Mouse (Mus musculus): ENCODE results near the gene Gng5. TPM values are rescaled to one million over a fixed set of nuclear protein-coding genes. Genes with fewer than 3 reads are reported as not detected.

The Gng5 gene
- polyA plus RNA-seq (2015; fragmentation: Nextera tagmentation; extraction: Ambion mirVana), result 343 and 414 TPM in 2 replicates

DNA sequence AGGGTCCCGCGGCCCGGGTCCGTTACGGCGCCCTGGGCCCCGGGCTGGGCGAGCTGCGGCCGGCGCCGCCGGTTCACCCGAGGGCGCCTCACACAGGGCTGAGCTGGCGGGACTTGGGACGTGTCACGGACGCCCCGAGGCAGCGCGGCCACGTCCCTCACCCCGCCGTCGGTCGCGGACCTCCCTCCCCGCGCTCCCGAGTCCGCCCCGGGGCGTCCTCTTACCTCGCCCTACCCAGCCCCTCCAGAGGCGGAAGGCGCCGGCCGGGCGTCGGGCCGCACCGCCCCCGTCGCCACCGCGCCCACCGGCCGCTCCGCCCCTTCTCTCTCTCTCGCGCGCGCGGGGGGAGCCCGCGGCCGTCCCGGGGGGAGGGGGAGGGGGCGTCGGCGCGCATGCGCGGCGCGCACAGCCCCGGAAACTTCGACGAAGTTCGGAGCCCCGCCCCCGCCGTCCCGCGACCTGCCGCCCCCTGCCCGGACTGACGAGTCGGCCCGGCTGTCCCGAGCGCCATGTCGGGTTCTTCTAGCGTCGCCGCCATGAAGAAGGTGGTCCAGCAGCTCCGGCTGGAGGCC, at the start of gene Gng5, which contains the start of gene Spata1:
Gene Gng5 (plus strand): TSS at position 377 of the 572 bp plus-strand sequence.
Gene Spata1 (minus strand): TSS at position 323 of the 572 bp plus-strand sequence.

DNA sequence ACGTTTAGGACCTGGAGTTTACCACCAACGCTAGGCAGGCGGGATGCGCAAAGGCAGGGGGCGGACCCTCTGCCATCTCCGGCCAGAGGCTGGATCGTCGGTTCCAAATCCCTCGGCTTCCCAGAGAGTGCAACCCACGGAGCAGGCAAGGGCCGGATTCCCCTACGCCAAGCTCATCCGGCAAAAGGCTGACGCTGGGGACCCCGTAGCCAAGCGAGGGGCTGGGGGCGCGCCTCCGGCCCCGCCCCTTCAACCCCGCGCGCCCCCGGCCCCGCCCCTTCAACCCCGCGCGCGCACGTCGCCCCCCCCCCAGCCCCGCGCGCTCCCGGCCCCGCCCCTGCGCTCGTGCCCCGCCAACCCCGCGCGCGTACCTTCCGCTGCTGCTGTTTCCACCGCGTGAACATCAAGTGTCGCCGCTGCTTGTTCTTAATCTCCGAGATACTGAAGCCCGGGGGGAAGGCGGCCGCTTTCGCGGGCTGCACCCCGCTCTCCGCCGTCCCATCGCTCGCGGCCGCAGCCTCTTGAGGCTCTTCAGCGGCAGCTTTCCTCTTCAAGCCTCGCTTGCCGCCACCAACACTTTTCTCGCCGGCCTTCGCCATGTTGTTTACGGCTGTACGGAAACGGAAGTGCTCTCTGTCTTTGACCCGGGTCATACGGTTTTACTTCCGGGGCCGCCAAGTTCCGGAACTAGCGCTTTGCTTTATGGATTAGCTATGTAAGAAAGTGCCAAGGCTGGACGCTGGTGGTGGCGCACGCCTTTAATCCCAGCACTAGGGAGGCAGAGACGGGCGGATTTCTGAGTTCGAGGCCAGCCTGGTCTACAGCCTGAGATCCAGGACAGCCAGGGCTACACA, 21.4 kb downstream of the Gng5 start, which contains the start of gene Rpf1:
Gene Rpf1 (minus strand): TSS at position 632 of the 854 bp plus-strand sequence.

Other genes with a start within 250 kb of the Gng5 start
- gene Ssx2ip, start 95.2 kb upstream of the Gng5 start, polyA plus RNA-seq (2015; fragmentation: Nextera tagmentation; extraction: Ambion mirVana), result 25.4 and 27.0 TPM in 2 replicates
- 5.9 and 6.0 TPM in 2 replicates for gene Ctbs, start 50.0 kb upstream of the Gng5 start, polyA plus RNA-seq (2015; fragmentation: Nextera tagmentation; extraction: Ambion mirVana)
- gene Spata1, start 54 bp upstream of the Gng5 start, polyA plus RNA-seq (2015; fragmentation: Nextera tagmentation; extraction: Ambion mirVana), result 3.4 and 4.7 TPM in 2 replicates
- 27.9 and 28.6 TPM in 2 replicates for gene Rpf1, start 21.6 kb downstream of the Gng5 start, polyA plus RNA-seq (2015; fragmentation: Nextera tagmentation; extraction: Ambion mirVana)
- gene Uox, start 70.6 kb downstream of the Gng5 start, polyA plus RNA-seq (2015; fragmentation: Nextera tagmentation; extraction: Ambion mirVana), result 0.12 and 0.60 TPM in 2 replicates
- gene Dnase2b, start 115.8 kb downstream of the Gng5 start, polyA plus RNA-seq (2015; fragmentation: Nextera tagmentation; extraction: Ambion mirVana), result not detected in 2 replicates
- gene 4930503B20Rik, start 151.5 kb downstream of the Gng5 start, polyA plus RNA-seq (2015; fragmentation: Nextera tagmentation; extraction: Ambion mirVana), result 0.46 TPM in 1 of 2 replicates, not detected in the other
- 0.43 and 0.54 TPM in 2 replicates for gene Samd13, start 185.8 kb downstream of the Gng5 start, polyA plus RNA-seq (2015; fragmentation: Nextera tagmentation; extraction: Ambion mirVana)

Data from neural tube, postnatal 0 days (tissue).